Mouse (Mus musculus): ENCODE data around the gene Tmem254c. TPM values are rescaled to one million over a fixed set of nuclear protein-coding genes. Genes with fewer than 3 reads are reported as not detected.

The Tmem254c gene
- total RNA-seq, 4 experiments from 2014 or later = 26.6 to 33.5 (median 30.2) TPM

Other genes with a start within 250 kb of the Tmem254c start
- 10 to 100 TPM; 72.8 to 81.2 (median 75.5) TPM for gene Anxa11, start 225.2 kb downstream of the Tmem254c start, total RNA-seq (2022)
- gene Plac9a, start 164.3 kb downstream of the Tmem254c start, total RNA-seq (2022) = not detected
- 10 to 100 TPM in 1 of 4 experiments, 1 to 10 TPM in 3; 5.0 to 12.0 (median 5.8) TPM for gene Tmem254a, start 139.7 kb downstream of the Tmem254c start, total RNA-seq (2022)
- gene Cphx1, start 129.1 kb downstream of the Tmem254c start, total RNA-seq (2022) = not detected
- 1 to 10 TPM in 2 of 4 experiments, under 1 TPM in 1, not detected in 1; 0.45 to 1.3 (median 1.2) TPM for gene Duxbl1, start 88.8 kb downstream of the Tmem254c start, total RNA-seq (2022)
- 1 to 10 TPM; 1.0 to 4.5 (median 2.6) TPM for gene Gm9780, start 24.6 kb downstream of the Tmem254c start, total RNA-seq (2022)
- not detected for gene Cphx2, start 14.2 kb upstream of the Tmem254c start, total RNA-seq (2022)
- not detected for gene Cphx3, start 14.9 kb upstream of the Tmem254c start, total RNA-seq (2022)
- gene Duxbl2, start 51.0 kb upstream of the Tmem254c start, total RNA-seq (2022) = 1 to 10 TPM in 1 of 4 experiments, under 1 TPM in 1, not detected in 2; 0.38 to 1.1 TPM
- 1 to 10 TPM; 1.6 to 7.7 (median 3.5) TPM for gene Plac9b, start 115.1 kb upstream of the Tmem254c start, total RNA-seq (2022)
- gene Tmem254b, start 139.7 kb upstream of the Tmem254c start, total RNA-seq (2022) = 10 to 100 TPM in 1 of 4 experiments, 1 to 10 TPM in 3; 1.5 to 13.3 (median 6.6) TPM
- 1 to 10 TPM in 3 of 4 experiments, under 1 TPM in 1; 0.65 to 1.7 (median 1.5) TPM for gene Duxbl3, start 190.6 kb upstream of the Tmem254c start, total RNA-seq (2022)